Mouse (Mus musculus): ENCODE data around the gene Tomm70a.

The Tomm70a gene

DNA sequence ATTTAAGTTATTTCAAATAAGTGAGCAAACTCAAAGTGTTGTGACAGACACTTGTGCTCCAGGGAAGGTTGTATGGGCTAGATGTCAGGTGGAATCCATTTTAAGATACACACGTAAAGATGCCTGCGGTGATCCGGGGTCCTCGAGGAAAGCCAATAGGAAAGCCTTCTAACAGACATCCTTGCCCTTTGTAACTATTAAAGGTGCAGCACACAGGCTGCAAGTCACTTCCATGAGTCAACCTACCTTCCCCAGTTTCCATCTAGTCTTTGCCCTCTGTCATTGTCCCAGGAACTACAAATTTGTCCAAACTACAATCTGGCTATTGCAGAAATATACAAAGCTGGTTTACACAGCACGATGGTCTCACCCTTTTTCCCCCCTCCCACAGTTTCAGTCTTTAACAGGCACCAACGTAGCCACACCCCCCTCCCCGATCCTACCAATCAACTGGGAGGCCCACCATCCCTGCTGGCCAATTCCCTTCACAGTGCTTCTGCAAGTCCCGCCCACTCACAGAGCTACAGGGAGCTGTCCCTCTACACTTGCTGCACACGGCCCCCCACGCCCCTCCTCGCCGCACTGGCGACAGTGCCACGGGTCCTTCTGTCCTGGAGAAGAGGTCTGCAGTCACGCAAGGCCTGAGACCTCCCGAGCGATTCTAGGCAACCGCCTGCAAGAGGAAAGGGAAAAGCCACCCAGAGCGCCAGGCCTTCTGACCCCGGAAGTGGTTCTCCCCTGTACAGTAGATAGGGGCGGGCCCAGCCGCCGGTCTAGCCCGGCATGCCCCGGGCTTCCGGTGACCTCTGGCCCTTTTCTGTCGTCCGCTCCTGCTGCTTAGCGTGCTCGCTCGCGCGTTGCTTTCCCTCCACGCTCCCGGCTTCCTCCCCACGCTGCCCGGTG is at the start of gene Tomm70a:
Gene Tomm70a (plus strand): TSS at position 791 of the 903 bp plus-strand sequence.
- in situ Hi-C loops (cut with MboI, MseI), result no loop called here

DNA sequence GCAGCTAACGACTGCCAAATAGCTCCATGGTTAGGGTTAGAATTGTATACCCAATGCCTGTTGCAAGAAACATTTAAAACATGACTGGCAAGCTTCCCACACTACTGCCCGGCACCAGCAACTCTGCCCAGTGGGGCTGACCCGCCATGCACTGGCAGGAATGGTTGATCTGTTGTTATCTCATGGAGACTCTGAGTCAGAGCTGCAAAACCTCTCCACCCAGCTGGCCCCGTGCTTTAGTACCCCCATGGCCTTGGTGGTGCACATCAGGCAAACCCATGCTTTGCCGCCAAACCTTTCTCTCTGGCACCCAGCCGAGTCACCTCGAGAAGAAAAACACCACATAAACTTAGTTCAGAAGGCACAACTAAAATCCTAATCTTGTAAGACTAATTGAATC is 45.5 kb upstream of the Tomm70a start:
- in situ Hi-C loops (cut with MboI, MseI), result loop anchor here (10.0 kb wide), 2 partner anchors 291 to 1769 kb away; no protein-coding TSS in a partner anchor

DNA sequence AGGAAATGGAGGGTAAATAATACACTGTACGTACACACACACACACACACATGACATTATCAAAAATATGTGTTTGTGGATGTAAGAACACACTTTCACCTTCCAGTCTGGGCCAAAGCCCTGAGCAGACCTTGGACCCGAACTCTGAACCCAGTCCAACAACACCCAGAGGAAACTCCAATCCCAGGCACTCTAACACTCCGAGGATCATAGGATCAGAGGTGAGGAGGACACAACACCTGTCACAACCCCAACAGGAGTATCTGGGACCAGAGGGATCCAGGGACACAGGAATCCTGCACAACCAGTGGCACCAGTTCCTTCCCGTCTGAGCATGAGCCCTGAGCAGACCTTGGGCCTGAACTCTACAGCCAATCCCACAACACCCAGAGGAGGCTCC is 41.9 kb upstream of the Tomm70a start:
- in situ Hi-C loops (cut with MboI, MseI), result loop anchor here (10.0 kb wide), 2 partner anchors 295 to 1765 kb away; no protein-coding TSS in a partner anchor

DNA sequence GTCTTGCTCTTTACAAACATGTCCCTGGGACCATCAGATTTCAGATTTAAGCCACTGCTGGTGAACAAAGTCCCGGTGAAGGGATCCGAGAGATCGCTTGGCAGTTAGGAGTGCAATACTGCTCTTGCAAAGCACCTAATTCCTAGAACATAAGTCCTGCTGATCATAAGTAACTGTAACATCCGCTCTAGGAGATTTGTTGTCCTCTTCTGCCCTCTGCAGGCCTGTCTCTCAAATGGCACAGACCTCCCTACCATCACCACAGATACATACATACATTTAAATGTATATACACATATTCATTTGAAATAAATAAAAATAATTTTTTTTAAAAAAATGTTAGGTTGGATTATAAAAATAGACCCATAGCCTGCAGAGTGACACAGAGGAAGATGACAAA is 29.0 kb upstream of the Tomm70a start:
- in situ Hi-C loops (cut with MboI, MseI), result loop anchor here (10.0 kb wide), 1 partner anchor 318 kb away; no protein-coding TSS in a partner anchor

DNA sequence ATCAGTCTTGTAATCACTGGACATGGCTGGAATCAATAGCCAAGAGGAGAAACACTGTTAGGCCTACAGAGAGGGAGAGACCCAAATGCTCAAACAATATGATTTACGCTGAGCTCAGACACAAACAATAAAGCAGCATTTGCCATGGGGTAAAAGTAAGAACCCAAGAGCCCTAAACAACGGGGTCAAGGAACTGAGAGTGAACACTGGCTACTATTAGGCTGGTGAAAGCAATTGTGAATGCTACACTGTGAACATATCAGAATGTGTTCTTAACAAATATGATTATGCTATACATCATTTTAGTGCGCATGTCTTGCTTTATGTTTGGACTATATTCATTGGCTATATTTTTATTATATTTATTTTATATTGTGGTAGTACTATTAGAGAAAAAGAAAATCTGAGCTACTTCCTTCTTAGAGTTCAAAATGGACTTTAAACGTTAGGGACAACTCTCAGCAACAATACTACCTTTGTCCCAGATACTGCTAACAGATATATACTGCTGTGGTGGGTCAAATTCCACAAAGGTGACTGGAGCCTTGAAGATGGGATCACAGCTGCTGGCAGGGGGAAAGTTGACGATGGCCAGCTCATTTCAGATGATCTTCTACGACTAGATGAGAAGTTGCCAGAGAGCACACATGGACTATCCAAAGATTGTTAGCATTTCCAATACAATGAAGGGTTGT is 28.4 kb upstream of the Tomm70a start:
- in situ Hi-C loops (cut with MboI, MseI), result loop anchor here (10.0 kb wide), 1 partner anchor 318 kb away; no protein-coding TSS in a partner anchor

DNA sequence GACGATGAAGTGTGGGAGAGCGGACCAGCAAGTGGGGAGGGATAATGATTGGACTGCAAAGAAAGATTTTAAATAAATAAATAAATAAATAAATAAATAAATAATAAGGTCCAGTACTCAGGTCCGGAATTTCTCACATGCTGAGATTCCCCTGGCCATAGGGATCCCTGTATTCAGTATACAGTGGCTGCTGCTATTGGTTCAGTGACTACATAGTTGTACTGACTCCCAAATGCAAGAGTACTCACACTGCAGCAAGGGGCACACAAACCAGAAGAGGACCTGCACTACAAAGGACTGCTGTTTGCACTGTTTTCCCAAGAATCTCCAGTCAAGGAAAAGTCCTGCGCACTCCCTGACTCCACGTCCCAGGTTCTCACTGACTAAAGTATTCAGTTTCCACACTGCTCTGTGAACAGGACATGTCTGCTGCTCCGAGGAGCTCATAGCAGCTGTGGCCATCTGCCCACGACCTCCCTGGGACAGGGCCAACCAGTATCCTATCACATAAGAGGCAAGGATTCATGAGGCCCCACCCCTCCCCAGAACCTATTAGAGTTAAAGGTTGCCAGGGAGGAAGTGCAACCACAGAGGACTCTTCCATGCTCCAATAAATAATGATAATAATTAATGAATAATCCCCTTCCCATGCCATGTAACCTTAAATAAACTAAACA is 22.9 kb upstream of the Tomm70a start:
- in situ Hi-C loops (cut with MboI, MseI), result loop anchor here (10.0 kb wide), 1 partner anchor 324 kb away; no protein-coding TSS in a partner anchor

DNA sequence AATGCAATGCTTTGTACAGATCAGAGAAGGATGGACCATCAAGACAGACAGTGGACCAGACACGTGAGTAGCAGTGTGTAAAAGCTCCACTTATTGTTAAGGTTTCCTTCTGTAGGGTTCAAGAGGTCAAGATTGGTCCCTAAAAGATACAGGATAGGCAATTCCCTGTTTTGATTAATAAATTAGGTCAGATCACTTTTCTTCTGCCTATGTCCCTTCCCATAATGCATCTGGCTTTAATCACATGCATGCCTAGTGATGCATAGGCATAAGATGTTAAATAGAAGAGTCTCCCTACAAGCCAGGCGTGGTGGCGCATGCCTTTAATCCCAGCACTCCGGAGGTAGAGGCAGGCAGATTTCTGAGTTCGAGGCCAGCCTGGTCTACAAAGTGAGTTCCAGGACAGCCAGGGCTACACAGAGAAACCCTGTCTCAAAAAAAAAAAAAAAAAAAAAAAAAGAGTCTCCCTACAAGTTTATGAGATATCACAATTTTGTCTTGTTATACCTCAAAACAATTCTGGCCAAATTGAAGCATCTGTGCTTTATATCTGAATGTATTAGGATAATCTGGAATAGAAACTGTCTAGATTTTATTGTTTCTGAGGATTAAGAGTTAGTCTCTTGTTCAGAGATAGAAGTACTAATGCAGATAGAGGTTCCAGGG is 21.8 kb upstream of the Tomm70a start:
- in situ Hi-C loops (cut with MboI, MseI), result loop anchor here (10.0 kb wide), 1 partner anchor 325 kb away; no protein-coding TSS in a partner anchor

DNA sequence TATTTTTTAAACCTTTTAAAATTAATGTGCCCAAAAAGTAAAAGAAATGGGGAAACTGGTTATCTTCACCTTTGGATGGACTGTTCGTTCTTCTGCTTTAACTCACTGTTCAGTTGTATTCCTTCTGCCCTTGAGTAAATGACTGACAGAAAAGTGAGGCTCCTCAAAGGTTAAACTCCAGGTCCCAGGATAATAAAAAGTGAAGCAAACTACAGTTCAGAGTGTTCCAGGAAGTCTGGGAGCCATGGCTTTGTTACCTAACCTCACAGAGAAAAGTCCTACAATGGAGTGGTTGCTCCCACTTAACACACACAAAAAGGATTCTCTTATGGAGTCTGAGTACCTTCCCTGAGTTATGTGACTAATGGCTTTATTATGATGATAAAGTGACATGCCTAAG is 20.3 kb upstream of the Tomm70a start:
- in situ Hi-C loops (cut with MboI, MseI), result no loop called here

DNA sequence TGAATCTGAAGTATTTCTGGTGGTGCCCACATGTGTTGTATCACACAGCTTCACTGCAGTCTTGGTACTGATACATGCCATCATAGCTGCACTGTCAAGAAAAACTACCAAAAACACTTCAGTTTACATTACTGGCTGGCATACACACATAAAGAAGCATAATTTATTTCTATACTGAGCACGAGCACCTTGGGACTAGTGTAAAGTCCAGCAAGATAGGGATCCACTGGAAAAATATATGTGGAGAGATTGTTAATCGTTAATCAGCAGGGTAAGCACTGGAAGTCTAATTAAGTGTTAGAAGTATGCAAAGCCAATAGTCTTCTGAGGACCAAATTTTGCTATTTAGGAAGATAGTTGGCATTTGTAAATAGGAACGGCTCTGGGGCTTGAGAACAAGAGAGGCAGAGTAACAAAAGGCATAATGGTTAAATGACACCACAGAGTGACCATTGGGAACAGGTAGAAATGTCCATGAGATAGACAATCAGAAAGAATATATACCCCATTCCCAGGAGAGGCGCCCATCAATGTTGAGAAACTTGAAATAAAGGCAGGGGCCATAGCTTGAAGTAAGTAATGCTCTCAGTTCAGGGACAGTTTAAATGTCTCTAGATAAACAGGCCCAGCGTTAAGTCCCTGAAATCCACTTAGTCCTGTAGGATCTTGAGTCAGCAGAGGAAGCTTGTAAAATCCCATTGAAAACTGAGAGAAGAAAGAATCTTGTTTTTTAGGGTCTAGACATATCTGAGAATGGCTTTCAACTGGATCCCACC is 15.1 kb upstream of the Tomm70a start:
- in situ Hi-C loops (cut with MboI, MseI), result no loop called here

DNA sequence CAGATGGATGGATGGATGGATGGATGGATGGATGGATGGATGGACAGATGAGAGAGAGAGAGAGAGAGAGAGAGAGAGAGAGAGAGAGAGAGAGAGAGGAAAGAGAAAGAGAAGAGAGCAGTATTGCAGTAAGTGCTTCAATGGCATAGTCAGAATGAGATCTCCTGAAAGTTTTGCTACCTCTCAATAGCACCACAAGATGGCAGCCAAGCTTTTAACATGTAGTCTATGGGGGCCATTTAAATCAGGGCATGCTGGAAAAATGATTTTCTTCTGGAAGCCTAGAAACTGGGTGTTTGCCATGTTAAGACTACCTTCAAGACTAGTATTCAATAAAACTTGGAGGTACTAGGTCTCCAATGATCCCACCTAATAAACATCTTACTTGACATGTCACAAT is 5.4 kb upstream of the Tomm70a start:
- in situ Hi-C loops (cut with MboI, MseI), result no loop called here

DNA sequence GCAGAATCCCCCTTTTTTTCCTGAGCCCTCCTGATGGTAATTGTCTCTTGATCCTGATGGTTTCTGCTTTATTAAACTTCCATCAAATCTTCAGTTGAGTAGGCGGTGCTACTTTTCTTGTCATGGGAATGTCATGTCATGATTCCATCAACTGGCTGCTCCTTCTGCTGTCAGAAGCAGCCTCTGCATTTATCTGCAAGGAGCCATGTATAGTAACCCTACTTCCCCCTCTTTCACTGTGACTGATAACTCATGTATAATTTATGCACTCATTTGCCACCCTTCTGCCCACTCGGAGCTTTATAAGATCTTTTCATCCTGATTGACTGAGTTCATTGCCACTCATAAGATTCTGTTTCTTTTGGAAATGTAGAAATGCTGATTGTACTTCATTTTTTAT is 3.9 kb upstream of the Tomm70a start:
- in situ Hi-C loops (cut with MboI, MseI), result no loop called here

DNA sequence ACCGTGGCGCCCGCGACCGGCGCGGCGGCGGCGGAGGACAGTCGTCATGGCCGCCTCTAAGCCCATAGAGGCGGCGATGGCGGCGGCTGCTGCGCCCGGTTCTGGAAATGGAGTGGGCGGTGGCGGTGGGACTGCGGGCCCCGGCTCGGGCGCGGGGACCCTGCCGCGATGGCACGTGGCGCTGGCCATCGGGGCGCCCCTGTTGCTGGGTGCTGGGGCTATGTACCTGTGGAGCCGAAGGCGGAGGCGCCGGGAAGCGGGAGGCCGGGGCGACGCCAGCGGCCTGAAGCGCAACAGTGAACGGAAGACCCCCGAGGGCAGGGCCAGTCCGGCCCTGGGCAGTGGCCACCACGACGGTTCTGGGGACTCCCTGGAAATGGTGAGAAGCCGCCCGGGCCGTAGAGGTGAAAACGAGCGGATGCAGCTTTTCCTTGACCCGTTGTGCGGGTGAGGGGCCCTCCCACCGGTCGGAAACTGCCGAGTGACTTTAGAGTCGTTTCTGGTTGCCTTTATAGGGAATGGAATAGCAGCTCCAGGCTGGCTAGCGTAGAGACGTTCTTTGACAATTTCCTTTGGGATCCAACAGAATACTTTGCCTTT is 413 bp downstream of the Tomm70a start:
- in situ Hi-C loops (cut with MboI, MseI), result no loop called here

DNA sequence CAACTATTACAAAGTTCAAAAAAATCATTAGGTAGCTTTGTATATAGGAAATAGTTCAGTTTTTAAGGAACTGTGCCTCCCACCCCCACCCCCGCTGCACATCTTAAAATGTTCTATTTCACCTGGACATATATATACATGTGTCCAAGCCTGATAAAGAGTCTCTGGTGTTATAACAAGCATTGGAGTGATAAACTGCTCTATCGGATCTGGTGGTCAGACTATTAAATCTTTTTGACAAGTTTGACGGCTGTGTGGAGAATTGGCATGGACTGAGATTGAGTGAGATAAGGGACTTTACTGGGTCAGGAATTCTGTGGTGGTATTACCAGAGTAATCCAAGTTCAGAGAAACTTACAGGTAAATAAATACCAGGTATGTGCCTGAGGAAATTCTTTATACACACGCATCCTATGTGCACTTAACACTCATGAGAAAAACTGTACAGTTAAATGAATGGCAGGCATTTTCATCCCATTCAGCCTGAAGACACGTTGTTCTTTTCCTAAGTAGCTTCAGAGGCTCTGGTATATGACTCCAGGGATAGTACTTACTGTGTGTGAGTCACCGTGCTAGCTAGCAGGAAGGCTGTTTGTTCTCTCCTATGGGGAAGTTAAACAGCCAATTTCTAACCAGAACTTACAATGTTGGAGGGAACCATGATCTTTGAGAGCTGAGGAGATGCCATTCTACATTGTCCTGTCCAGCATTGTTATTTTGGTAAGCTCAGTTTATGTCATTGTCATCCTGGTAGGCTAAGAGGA is 1.4 kb downstream of the Tomm70a start:
- in situ Hi-C loops (cut with MboI, MseI), result no loop called here

DNA sequence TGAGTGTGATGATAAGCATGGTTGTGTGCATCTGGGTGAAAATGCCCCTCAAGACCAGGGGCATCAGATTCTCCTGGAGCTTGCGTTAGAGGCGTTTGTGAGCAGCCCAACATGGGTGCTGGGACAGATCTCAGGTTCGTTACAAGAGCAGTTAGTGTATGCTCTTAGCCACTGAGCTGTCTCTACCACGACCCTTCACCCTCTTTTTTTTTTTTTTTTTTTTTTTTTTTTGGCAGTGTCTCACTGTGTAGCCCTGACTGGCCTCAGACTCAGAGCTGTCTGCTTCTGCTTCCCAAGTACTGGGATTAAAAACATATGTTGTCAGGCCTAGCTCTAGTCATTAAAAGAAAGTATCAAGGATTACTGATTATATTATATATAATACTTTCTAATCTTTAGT is 4.8 kb downstream of the Tomm70a start:
- in situ Hi-C loops (cut with MboI, MseI), result no loop called here

DNA sequence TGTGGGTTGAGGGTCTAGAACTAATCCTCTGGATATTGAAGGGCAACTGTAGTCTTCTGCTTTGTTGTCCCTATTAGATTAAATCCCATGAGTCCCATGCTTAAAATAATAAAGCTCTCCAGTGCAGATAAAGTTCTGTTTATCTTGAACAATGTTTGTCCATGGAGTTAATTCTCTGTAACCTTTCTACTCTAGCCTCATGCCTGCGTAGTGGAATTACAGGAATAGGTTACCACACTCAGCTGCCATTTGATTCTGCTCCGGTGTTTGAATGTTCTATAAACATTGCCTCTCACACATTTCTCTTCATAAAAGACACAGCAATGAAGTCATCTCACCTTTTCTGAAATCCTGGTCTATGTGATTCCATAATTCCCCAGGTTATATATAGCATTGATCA is 6.3 kb downstream of the Tomm70a start:
- in situ Hi-C loops (cut with MboI, MseI), result no loop called here

DNA sequence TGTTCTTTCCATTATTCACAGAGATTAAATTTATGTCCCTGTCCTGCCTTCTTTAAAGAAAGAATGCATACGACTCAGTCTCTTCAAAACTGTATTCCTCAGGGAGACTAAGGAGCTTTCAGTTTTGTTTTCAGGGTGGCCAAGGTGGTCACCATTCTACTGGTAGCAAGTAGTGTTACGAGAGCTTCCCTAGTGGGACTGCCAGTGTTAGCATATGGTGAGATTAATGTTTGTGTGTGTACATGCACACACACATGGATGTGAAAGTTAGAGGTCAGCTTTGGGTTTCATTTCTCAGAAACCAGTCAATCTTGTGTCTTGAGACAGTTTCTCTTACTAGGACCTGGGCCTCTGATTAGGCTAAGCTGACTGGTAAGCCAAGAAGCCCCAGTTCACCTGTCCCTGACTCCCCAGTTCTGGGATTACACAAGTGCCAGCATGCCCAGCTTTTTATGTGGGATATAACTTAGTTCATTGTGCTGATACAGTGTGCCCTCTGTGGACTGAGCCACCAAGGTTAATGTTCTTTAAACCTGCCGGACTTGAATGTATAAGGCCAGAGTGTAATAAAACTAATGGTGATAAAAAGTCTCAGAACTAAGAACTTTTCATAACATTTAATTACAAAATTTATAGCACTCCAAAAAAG is 9.4 kb downstream of the Tomm70a start:
- in situ Hi-C loops (cut with MboI, MseI), result loop anchor here (5.0 kb wide), 1 partner anchor 36 kb away; the partner anchor contains the start of gene Nit2

DNA sequence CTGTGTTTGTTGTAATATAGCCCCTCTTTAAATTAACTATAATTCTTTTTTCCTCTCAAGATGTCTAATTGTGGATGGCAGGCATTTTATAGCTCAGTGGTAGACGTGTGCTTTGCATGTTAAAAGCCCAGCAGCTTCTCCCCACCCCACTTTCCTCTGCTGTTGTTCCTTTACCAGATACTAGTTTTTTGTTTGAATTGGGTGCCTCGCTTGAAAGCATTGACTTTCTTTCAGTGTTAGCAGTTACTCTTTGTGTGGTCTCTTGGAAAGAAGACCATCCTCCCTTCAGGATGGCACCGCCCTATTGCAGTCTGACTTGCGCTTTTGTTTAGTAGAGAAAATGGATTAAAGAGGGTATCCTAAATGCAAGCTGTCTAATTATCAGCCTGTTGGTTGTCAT is 10.0 kb downstream of the Tomm70a start:
- in situ Hi-C loops (cut with MboI, MseI), result loop anchor here (5.0 kb wide), 1 partner anchor 36 kb away; the partner anchor contains the start of gene Nit2

DNA sequence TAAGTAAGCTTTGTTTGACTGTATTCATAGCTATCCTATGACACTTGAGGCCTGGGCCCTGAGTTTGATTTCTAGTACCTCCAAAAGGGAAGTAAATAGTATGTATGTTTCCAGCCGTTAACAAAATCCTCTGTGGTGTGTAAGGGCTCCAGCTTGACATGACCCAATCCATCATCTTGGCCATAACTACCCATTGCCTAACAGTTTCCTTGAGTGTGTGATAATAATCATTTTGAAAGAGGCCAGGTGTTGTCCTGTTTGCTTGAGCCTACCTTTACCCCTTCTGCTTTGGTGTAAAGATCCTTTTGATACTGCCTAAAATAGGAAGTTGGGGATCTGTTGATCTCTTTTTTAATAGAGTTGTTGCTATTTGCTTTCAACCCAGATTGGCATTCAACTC is 10.8 kb downstream of the Tomm70a start:
- in situ Hi-C loops (cut with MboI, MseI), result loop anchor here (5.0 kb wide), 1 partner anchor 35 kb away; the partner anchor contains the start of gene Nit2

DNA sequence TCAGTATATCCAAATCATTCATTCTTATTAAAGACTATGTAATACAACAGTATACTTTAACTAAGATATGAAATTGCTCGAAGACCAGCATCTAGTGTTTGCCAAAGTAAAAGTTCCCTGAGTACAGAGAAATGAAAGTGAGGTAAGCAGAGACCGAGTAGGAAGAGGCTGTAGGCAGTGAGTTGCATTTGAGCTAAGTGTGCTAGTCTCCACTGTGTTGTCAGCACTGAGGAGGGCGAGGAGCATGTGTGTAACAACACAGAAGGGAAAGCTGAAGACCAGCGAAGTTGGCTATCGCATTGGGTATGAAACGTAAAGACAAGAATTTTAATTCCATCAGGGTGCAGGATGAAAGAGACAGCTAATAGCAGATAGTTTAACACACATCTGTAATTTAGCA is 12.1 kb downstream of the Tomm70a start:
- in situ Hi-C loops (cut with MboI, MseI), result loop anchor here (5.0 kb wide), 1 partner anchor 34 kb away; the partner anchor contains the start of gene Nit2

Measured in T-helper 1 cell (primary cell).